Mouse (Mus musculus): Measurements from ENCODE around the gene Zmym1.
"Not testable (repeated sequence)": the region's sequence is repeated elsewhere in the genome, so short reads cannot be mapped to it uniquely, and the experiment has no call there.

The Zmym1 gene

GRCm38 (mm10) chr4:127060585-127061290 is at the start of gene Zmym1:
Zmym1 (minus strand) TSS chr4:127061152.
- in situ Hi-C loops (cut with MseI, MboI), result no loop called here

GRCm38 (mm10) chr4:127110570-127110969 is 49.6 kb upstream of the Zmym1 start:
- in situ Hi-C loops (cut with MseI, MboI), result no loop called here

GRCm38 (mm10) chr4:127107566-127107965 is 46.6 kb upstream of the Zmym1 start:
- in situ Hi-C loops (cut with MseI, MboI), result no loop called here

- in situ Hi-C loops (cut with MseI, MboI), result not testable (repeated sequence)
Measured at GRCm38 (mm10) chr4:127099552-127099951, 38.6 kb upstream of the Zmym1 start.

- in situ Hi-C loops (cut with MseI, MboI), result no loop called here
Measured at GRCm38 (mm10) chr4:127095090-127095489, 34.1 kb upstream of the Zmym1 start.

- in situ Hi-C loops (cut with MseI, MboI), result no loop called here
Measured at GRCm38 (mm10) chr4:127091188-127091587, 30.2 kb upstream of the Zmym1 start.

GRCm38 (mm10) chr4:127085761-127086160 is 24.8 kb upstream of the Zmym1 start:
- in situ Hi-C loops (cut with MseI, MboI), result no loop called here

GRCm38 (mm10) chr4:127083131-127083530 is 22.2 kb upstream of the Zmym1 start:
- in situ Hi-C loops (cut with MseI, MboI), result no loop called here

- in situ Hi-C loops (cut with MseI, MboI), result no loop called here
Measured at GRCm38 (mm10) chr4:127080806-127081205, 19.9 kb upstream of the Zmym1 start.

GRCm38 (mm10) chr4:127076875-127077548 is 16.1 kb upstream of the Zmym1 start, which contains the start of gene Zmym6:
Zmym6 (plus strand) TSS chr4:127077383.
- in situ Hi-C loops (cut with MseI, MboI), result no loop called here

GRCm38 (mm10) chr4:127074915-127075314 is 14.0 kb upstream of the Zmym1 start:
- in situ Hi-C loops (cut with MseI, MboI), result no loop called here

GRCm38 (mm10) chr4:127064051-127064450 is 3.1 kb upstream of the Zmym1 start:
- in situ Hi-C loops (cut with MseI, MboI), result no loop called here

- in situ Hi-C loops (cut with MseI, MboI), result no loop called here
Measured at GRCm38 (mm10) chr4:127054522-127055198, 6.3 kb downstream of the Zmym1 start.

GRCm38 (mm10) chr4:127053071-127053470 is 7.9 kb downstream of the Zmym1 start:
- in situ Hi-C loops (cut with MseI, MboI), result no loop called here

- in situ Hi-C loops (cut with MseI, MboI), result no loop called here
Measured at GRCm38 (mm10) chr4:127051121-127051520, 9.8 kb downstream of the Zmym1 start.

GRCm38 (mm10) chr4:127043540-127043939 is 17.4 kb downstream of the Zmym1 start:
- in situ Hi-C loops (cut with MseI, MboI), result no loop called here

GRCm38 (mm10) chr4:127039871-127040483 is 21.0 kb downstream of the Zmym1 start:
- in situ Hi-C loops (cut with MseI, MboI), result no loop called here

GRCm38 (mm10) chr4:127038828-127039349 is 22.1 kb downstream of the Zmym1 start:
- in situ Hi-C loops (cut with MseI, MboI), result no loop called here

- in situ Hi-C loops (cut with MseI, MboI), result no loop called here
Measured at GRCm38 (mm10) chr4:127037908-127038827, 22.8 kb downstream of the Zmym1 start.

GRCm38 (mm10) chr4:127037158-127037557 is 23.8 kb downstream of the Zmym1 start:
- in situ Hi-C loops (cut with MseI, MboI), result no loop called here

Data from mouse trophoblast stem cell (cell line).